Mouse (Mus musculus) limb, embryonic 15.5 days (tissue): ENCODE measurements around the gene Med13l. TPM values are rescaled to one million over a fixed set of nuclear protein-coding genes. Genes with fewer than 3 reads are reported as not detected.
A peak's percentile ranks its signal among the peaks of the same experiment; 100 is the strongest.

Experiments
- ATAC-seq: fragments of 200-750 bp; cut with Nextera tagmentation; 2 replicates; pipeline ENCODE4 v1.8.0; 2017; ENCODE audit warnings: low read depth, moderate TSS enrichment; ENCODE audit not compliant: insufficient number of reproducible peaks, low FRiP score, low TSS enrichment
- H3K27ac ChIP-seq: fragments of 300-500 bp; sonication (generic); 2 replicates; pipeline ENCODE4 v1.5.1; 2015; ENCODE audit warnings: moderate library complexity, mild to moderate bottlenecking, inconsistent platforms
- H3K27me3 ChIP-seq: fragments of 300-500 bp; sonication (generic); 2 replicates; pipeline ENCODE4 v1.6.1; 2015; ENCODE audit warnings: inconsistent platforms
- H3K36me3 ChIP-seq: fragments of 300-500 bp; sonication (generic); 2 replicates; pipeline ENCODE4 v1.6.1; 2015; ENCODE audit warnings: inconsistent platforms
- H3K4me1 ChIP-seq: fragments of 300-500 bp; sonication (generic); 2 replicates; pipeline ENCODE4 v1.6.1; 2015; ENCODE audit warnings: inconsistent platforms
- H3K4me2 ChIP-seq: fragments of 300-500 bp; sonication (generic); 2 replicates; pipeline ENCODE4 v1.6.1; 2015; ENCODE audit warnings: mild to moderate bottlenecking, inconsistent platforms
- H3K4me3 ChIP-seq: fragments of 300-500 bp; sonication (generic); 2 replicates; pipeline ENCODE4 v1.5.1; 2015; ENCODE audit warnings: mild to moderate bottlenecking, inconsistent platforms
- H3K9ac ChIP-seq: fragments of 300-500 bp; sonication (generic); 2 replicates; pipeline ENCODE4 v1.6.1; 2015; ENCODE audit warnings: inconsistent platforms
- H3K9me3 ChIP-seq: fragments of 300-500 bp; sonication (generic); 2 replicates; pipeline ENCODE4 v1.6.1; 2016; ENCODE audit warnings: inconsistent platforms
- WGBS: fragments of 180-500 bp; shearing (Covaris S2); methylation state at CpG from one replicate; pipeline ENCODE4 v1.1.7; 2015; 5-methylcytosine and 5-hydroxymethylcytosine counted together
- polyA plus RNA-seq: library from polyadenylated mRNA; unstranded; fragments of >200 nt; fragmentation: Nextera tagmentation; extraction: Ambion mirVana; gene quantifications from 2 replicates; pipeline ENCODE4 v1.2.1, GENCODE M21; 2015

Gene Med13l
- polyA plus RNA-seq, 1 experiment from 2014 or later, result 16.5 TPM

DNA sequence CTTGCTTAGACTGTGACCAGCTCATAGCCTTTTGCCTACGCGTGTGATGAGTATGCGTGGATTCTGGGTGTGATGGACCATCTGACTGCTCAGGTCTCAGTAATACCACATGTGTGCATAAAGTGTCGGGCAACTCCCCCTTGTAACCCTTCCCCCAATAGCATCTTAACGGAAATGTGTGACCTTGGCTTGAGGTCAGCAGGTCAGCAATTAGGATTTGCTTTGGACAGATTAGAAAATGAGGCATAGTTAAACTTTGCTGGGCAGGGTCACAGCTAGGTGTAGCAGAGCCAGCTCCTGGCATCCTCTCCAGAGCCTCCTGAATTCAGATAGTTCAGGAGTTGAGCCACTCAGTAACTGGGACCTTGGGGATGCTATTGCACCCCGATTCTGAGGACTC, 1.6 kb upstream of the Med13l start:
- H3K36me3 ChIP-seq, result no peaks in the 10 kb centered on the region
- no peaks in the 10 kb centered on the region for H3K9me3 ChIP-seq
- no peak overlapping the region; the same call in 1 of the 2 replicates for H3K27ac ChIP-seq
- H3K27me3 ChIP-seq, result no peaks in the 10 kb centered on the region
- H3K4me2 ChIP-seq, result no peak overlapping the region
- WGBS, result 70% methylated on average over 6 of the region's 6 CpGs
- H3K4me1 ChIP-seq, result peaks cover 28% of the 10 kb centered on the region
- H3K4me3 ChIP-seq, result peak overlapping the region; percentile 74; the same call in 1 of the 2 replicates
- ATAC-seq, result no peak
- H3K9ac ChIP-seq, result no peak overlapping the region

- H3K4me3 ChIP-seq, result peak overlapping the region; percentile 74
- WGBS, result under 1% methylated on average over 67 of the region's 101 CpGs
- no peaks in the 10 kb centered on the region for H3K27me3 ChIP-seq
- ATAC-seq, result peak; percentile 90
- peaks cover 33% of the 10 kb centered on the region for H3K4me1 ChIP-seq
- peak overlapping the region; percentile 77 for H3K9ac ChIP-seq
- no peaks in the 10 kb centered on the region for H3K36me3 ChIP-seq
- H3K4me2 ChIP-seq, result peak overlapping the region; percentile 76
- peak overlapping the region; percentile 97 for H3K27ac ChIP-seq
- H3K9me3 ChIP-seq, result no peaks in the 10 kb centered on the region
Observed at GRCm38 (mm10) chr5:118559584-118560384, 695 bp upstream of the Med13l start.

- H3K9ac ChIP-seq, result peak overlapping the region; percentile 77
- peak overlapping the region; percentile 74 for H3K4me3 ChIP-seq
- peak overlapping the region; percentile 97 for H3K27ac ChIP-seq
- no peak for ATAC-seq
- WGBS, result under 1% methylated on average over 58 of the region's 59 CpGs
- no peaks in the 10 kb centered on the region for H3K27me3 ChIP-seq
- H3K9me3 ChIP-seq, result no peaks in the 10 kb centered on the region
- H3K4me1 ChIP-seq, result peaks cover 43% of the 10 kb centered on the region
- no peaks in the 10 kb centered on the region for H3K36me3 ChIP-seq
- H3K4me2 ChIP-seq, result peak overlapping the region; percentile 68
Observed at GRCm38 (mm10) chr5:118561086-118561987, 858 bp downstream of the Med13l start.

DNA sequence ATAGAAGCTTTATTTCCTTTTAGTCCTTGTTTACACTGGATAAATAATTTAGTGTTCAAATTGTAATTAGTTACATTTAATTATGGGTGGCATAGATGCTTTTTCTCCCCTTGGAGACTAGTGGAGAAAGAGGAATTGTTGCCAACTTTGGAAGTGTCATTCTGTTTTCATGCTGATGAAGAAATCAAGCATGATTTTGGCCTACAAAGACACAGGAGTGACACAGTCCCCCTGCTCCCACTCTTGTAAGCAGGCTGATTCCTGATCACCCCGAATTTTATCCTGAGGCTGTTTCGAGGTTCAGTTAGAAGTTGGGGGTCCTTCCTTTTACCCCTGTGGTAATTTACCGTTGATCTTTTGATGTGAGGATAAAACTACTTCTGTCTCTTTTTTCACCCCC, 1.7 kb downstream of the Med13l start:
- Histone ChIP-seq H3K27me3 (no peaks in the 10 kb centered on the region), H3K27ac (no peak overlapping the region), H3K4me1 (peaks cover 46% of the 10 kb centered on the region), H3K9ac (no peak overlapping the region), H3K36me3 (no peaks in the 10 kb centered on the region), H3K4me2 (peak overlapping the region; percentile 68), H3K9me3 (no peaks in the 10 kb centered on the region), H3K4me3 (peak overlapping the region; percentile 74)
- 36% methylated on average over 3 of the region's 3 CpGs for WGBS
- no peak for ATAC-seq

GRCm38 (mm10) chr5:118563590-118563989, 3.1 kb downstream of the Med13l start:
- no peaks in the 10 kb centered on the region for H3K36me3 ChIP-seq
- H3K9me3 ChIP-seq, result no peaks in the 10 kb centered on the region
- no peak for ATAC-seq
- H3K4me2 ChIP-seq, result no peak overlapping the region
- no peak overlapping the region for H3K27ac ChIP-seq
- peaks cover 57% of the 10 kb centered on the region for H3K4me1 ChIP-seq
- H3K9ac ChIP-seq, result no peak overlapping the region
- H3K4me3 ChIP-seq, result no peak overlapping the region
- WGBS, result 39% methylated on average over 6 of the region's 6 CpGs
- no peaks in the 10 kb centered on the region for H3K27me3 ChIP-seq

- Histone ChIP-seq H3K4me2 (no peak overlapping the region), H3K4me1 (peaks cover 66% of the 10 kb centered on the region), H3K27ac (no peak overlapping the region), H3K36me3 (no peaks in the 10 kb centered on the region), H3K4me3 (no peak overlapping the region), H3K27me3 (no peaks in the 10 kb centered on the region), H3K9ac (no peak overlapping the region), H3K9me3 (no peaks in the 10 kb centered on the region)
- 34% methylated on average over 7 of the region's 7 CpGs for WGBS
- ATAC-seq, result no peak
Observed at GRCm38 (mm10) chr5:118567395-118567794, 6.9 kb downstream of the Med13l start.

DNA sequence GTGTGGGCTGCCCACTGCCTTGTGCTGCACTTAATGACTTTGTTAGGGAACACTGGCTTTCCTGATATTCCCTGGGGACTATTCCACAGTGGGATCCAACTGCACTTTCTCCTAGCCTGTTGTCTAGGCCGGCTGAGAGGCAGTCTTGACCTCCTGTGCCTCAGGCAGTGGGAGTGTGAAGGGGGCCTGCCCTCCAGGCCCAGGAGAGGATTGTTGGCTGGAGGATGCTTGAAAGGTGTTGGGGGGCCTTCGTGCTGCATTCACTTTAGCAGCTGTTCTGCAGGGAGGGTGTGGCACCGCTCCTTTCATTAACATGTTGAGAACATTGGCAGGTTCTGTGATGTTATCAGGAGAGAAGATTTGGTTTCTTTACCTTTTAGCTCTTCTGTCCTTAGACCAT, 8.5 kb downstream of the Med13l start:
- H3K9ac ChIP-seq, result no peak overlapping the region
- H3K27me3 ChIP-seq, result no peaks in the 10 kb centered on the region
- H3K27ac ChIP-seq, result no peak overlapping the region
- no peaks in the 10 kb centered on the region for H3K36me3 ChIP-seq
- H3K4me2 ChIP-seq, result no peak overlapping the region
- H3K4me1 ChIP-seq, result peaks cover 65% of the 10 kb centered on the region
- H3K9me3 ChIP-seq, result no peaks in the 10 kb centered on the region
- no peak overlapping the region for H3K4me3 ChIP-seq
- WGBS, result 35% methylated on average over 3 of the region's 3 CpGs
- ATAC-seq, result no peak

- Histone ChIP-seq H3K36me3 (no peaks in the 10 kb centered on the region), H3K4me1 (peaks cover 70% of the 10 kb centered on the region), H3K27me3 (no peaks in the 10 kb centered on the region), H3K9me3 (no peaks in the 10 kb centered on the region), H3K27ac (peak overlapping the region; percentile 57; the same call in 1 of the 2 replicates), H3K4me2 (no peak overlapping the region), H3K4me3 (no peak overlapping the region), H3K9ac (no peak overlapping the region)
- ATAC-seq, result no peak
- 50% methylated on average over 20 of the region's 20 CpGs for WGBS
Observed at GRCm38 (mm10) chr5:118569606-118570580, 9.4 kb downstream of the Med13l start.

DNA sequence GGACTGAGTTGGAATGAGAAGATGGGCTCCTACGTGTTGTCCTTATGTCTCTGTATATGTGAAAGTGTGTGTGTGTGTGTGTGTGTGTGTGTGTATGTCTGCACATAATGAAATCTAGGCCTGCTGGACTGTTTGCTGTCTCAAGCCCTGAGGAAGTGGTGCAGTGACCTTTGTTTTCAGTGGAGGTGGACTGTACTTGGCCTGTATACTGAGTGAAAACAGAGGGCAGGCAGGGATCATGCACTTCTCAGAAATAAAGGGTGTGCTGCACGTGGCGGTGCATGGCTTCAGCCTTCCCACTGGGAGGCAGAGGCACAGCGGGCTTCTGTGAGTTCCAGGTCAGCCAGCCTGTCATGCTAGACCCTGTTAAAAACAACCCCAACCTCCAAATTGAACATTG, 11.0 kb downstream of the Med13l start:
- Histone ChIP-seq H3K27ac (no peak overlapping the region), H3K9ac (no peak overlapping the region), H3K4me1 (peaks cover 69% of the 10 kb centered on the region), H3K36me3 (no peaks in the 10 kb centered on the region), H3K27me3 (no peaks in the 10 kb centered on the region), H3K4me2 (no peak overlapping the region), H3K9me3 (no peaks in the 10 kb centered on the region), H3K4me3 (no peak overlapping the region)
- no peak for ATAC-seq
- WGBS, result 61% methylated on average over 4 of the region's 4 CpGs

DNA sequence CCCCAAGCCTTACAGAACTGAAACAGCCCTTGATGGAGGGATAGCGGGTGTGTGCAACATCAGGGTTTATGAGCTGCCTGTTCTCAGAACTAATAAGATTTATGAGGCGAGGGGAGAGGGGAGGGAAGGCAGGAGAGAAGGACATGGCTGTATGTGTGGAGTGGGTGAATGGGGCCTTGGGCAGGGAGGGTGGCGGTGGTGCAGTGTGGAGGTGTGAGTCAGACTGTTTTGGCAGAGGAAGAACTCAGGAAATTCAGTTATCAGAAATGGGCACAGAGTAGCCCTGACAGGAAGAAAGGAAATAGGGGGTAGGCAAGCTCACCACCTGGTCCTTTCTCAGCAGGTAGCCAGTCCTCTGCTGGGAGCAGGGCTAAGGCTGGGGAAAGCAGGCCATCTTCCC, 13.8 kb downstream of the Med13l start:
- Histone ChIP-seq H3K4me2 (no peak overlapping the region), H3K4me1 (peaks cover 54% of the 10 kb centered on the region), H3K9ac (no peak overlapping the region), H3K27ac (no peak overlapping the region), H3K36me3 (no peaks in the 10 kb centered on the region), H3K27me3 (no peaks in the 10 kb centered on the region), H3K4me3 (no peak overlapping the region), H3K9me3 (no peaks in the 10 kb centered on the region)
- 0 out of 2 replicates have a peak, but pooled peaks have one; percentile 52 for ATAC-seq
- 17% methylated on average over 3 of the region's 3 CpGs for WGBS

DNA sequence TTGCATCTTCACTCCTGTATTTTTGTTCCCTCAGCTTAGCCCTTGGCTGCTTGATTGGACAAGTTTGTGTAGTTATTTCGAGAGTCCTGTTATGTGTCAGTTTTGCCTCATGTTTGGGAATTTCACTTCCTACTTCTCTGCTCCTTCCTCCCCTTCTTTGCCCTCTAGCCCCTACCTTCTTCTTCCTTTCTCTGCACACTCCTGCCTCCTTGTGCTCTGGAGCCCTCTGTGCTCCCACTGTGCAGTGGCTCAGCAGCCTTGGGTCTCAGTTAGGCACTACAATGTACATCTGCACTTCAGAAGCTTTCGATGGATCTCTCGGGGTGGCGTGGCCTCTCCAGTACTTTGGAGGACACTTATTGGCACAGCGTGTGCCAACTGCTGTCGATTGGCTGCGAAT, 14.5 kb downstream of the Med13l start:
- Histone ChIP-seq H3K36me3 (no peaks in the 10 kb centered on the region), H3K4me3 (no peak overlapping the region), H3K9me3 (no peaks in the 10 kb centered on the region), H3K4me2 (no peak overlapping the region), H3K27me3 (no peaks in the 10 kb centered on the region), H3K9ac (no peak overlapping the region), H3K27ac (no peak overlapping the region), H3K4me1 (peaks cover 50% of the 10 kb centered on the region)
- WGBS, result 58% methylated on average over 7 of the region's 7 CpGs
- no peak for ATAC-seq
